Mouse (Mus musculus) midbrain, embryonic 11.5 days (tissue): ENCODE data around the gene Slc25a43. TPM values are rescaled to one million over a fixed set of nuclear protein-coding genes. Genes with fewer than 3 reads are reported as not detected.

Experiments
- ATAC-seq: fragments of 200-750 bp; cut with Nextera tagmentation; 2 replicates; pipeline ENCODE4 v1.8.0; 2017; ENCODE audit warnings: moderate TSS enrichment, moderate library complexity; ENCODE audit not compliant: low FRiP score
- DNase-seq: peaks from one replicate; pipeline ENCODE4 v3.0.0; 2015; ENCODE audit warnings: low spot score; ENCODE audit errors: missing footprints
- H3K27ac ChIP-seq: fragments of 300-500 bp; sonication (generic); 2 replicates; pipeline ENCODE4 v1.5.1; 2014; ENCODE audit warnings: low read depth, low read length
- H3K27me3 ChIP-seq: fragments of 300-500 bp; sonication (generic); 2 replicates; pipeline ENCODE4 v1.6.1; 2014; ENCODE audit warnings: mild to moderate bottlenecking, low read length, moderate library complexity, mixed read lengths; ENCODE audit not compliant: control insufficient read depth, insufficient read depth
- H3K36me3 ChIP-seq: fragments of 300-500 bp; sonication (generic); 2 replicates; pipeline ENCODE4 v1.6.1; 2014; ENCODE audit warnings: mild to moderate bottlenecking, low read length, moderate library complexity, mixed read lengths; ENCODE audit not compliant: control insufficient read depth, insufficient read depth
- H3K4me1 ChIP-seq: fragments of 300-500 bp; sonication (generic); 2 replicates; pipeline ENCODE4 v1.6.1; 2014; ENCODE audit warnings: low read length; ENCODE audit not compliant: control insufficient read depth, insufficient read depth
- H3K4me2 ChIP-seq: fragments of 300-500 bp; sonication (generic); 2 replicates; pipeline ENCODE4 v1.6.1; 2014; ENCODE audit warnings: mild to moderate bottlenecking, moderate library complexity
- H3K4me3 ChIP-seq: fragments of 300-500 bp; sonication (generic); 2 replicates; pipeline ENCODE4 v1.5.1; 2014; ENCODE audit warnings: low read depth, low read length
- H3K9ac ChIP-seq: fragments of 300-500 bp; sonication (generic); 2 replicates; pipeline ENCODE4 v1.6.1; 2014; ENCODE audit warnings: low read length
- H3K9me3 ChIP-seq: fragments of 300-500 bp; sonication (generic); 2 replicates; pipeline ENCODE4 v1.6.1; 2016; ENCODE audit warnings: low read length; ENCODE audit not compliant: control insufficient read depth
- WGBS: fragments of 180-500 bp; shearing (Covaris S2); extraction: QIAGEN DNeasy Blood & Tissue Kit; methylation state at CpG from one replicate; pipeline ENCODE4 v1.1.7; 2014; 5-methylcytosine and 5-hydroxymethylcytosine counted together
- polyA plus RNA-seq: library from polyadenylated mRNA; unstranded; fragments of >200 nt; fragmentation: Nextera tagmentation; extraction: Ambion mirVana; gene quantifications from 2 replicates; pipeline ENCODE4 v1.2.1, GENCODE M21; 2014

Slc25a43 gene
- polyA plus RNA-seq, 1 experiment from 2014 or later, result 1.0 TPM

DNA sequence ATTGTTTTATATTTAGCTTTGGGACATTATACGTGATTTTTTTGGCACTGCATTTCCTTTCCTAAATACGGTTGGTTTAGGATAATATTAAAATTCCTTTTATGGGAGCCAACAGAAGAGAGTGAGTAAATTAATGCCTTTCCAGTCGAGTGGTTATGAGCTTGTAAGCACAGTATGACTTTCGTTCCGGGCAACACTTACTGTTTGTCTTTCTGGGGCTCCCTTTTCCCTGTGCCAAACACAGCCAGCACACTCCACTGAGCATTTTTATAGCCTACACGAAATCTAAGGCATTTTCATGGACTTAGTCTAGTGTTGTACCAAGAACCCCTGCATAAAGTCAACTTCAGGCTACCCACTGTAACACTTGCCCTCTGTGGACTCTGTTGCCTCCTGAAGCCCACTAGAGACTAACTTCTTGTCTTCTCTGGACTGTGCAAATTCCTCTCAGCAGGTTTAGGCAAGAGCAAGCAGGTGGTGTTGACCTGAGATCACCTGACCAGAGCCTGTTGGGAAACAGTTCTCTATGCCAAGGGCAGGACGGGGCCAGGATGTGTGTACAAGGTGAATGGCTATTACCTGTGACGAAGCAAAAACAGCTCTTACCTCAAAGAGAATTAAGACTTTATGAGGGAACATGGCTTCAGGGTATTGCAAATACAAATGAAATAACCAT, 70.8 kb downstream of the Slc25a43 start:
- no peak overlapping the region for H3K9ac ChIP-seq
- no peak for ATAC-seq
- no peaks in the 10 kb centered on the region for H3K36me3 ChIP-seq
- peaks cover 4% of the 10 kb centered on the region; the same call in 1 of the 2 replicates for H3K4me1 ChIP-seq
- no peaks in the 10 kb centered on the region for H3K9me3 ChIP-seq
- no peak overlapping the region for H3K4me2 ChIP-seq
- no peak overlapping the region for H3K27ac ChIP-seq
- DNase-seq, result no peak
- H3K4me3 ChIP-seq, result no peak overlapping the region
- WGBS, result 78% methylated on average over 8 of the region's 8 CpGs
- H3K27me3 ChIP-seq, result no peaks in the 10 kb centered on the region

DNA sequence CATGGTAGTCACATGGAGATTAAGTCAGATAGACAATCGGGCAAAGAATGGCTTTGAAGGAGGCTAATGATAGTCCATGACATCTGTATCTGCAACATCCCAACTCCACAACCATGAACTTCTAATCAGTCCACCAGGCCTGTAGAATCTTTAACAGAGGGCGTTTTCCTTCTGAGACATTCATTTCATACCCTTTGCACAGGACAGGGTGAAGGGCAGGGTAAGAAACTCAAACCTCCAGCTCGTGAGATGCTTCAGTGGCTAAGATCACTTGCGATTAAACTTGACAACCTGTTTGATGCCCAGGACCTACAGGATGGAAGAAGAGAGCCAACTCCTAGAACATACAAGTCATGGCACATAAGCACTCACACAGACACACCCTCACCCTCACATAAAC, 71.6 kb downstream of the Slc25a43 start:
- Histone ChIP-seq H3K4me2 (no peak overlapping the region), H3K4me1 (peaks cover 4% of the 10 kb centered on the region; the same call in 1 of the 2 replicates), H3K4me3 (no peak overlapping the region), H3K9ac (no peak overlapping the region), H3K27me3 (no peaks in the 10 kb centered on the region), H3K36me3 (no peaks in the 10 kb centered on the region), H3K27ac (no peak overlapping the region), H3K9me3 (no peaks in the 10 kb centered on the region)
- no peak for ATAC-seq
- DNase-seq, result no peak
- 78% methylated on average over 4 of the region's 4 CpGs for WGBS

DNA sequence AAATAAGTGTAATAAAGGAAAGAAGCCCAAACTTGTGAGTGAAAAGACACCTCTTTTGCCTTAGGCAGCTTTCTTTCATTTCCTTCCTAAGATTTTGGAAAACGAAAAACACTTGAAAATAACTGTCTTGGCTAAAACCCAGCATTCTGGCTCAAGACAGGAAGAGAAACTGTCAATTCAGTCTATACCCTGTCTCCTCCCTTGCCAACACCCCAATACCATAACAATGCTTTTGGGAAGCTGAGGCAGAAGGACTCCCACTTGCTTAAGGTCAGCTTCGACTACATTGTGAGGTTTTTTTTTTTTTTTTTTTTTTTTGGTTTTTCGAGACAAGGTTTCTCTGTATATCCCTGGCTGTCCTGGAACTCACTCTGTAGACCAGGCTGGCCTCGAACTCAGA, 72.0 kb downstream of the Slc25a43 start:
- H3K27ac ChIP-seq, result no peak overlapping the region
- peaks cover 4% of the 10 kb centered on the region; the same call in 1 of the 2 replicates for H3K4me1 ChIP-seq
- no peaks in the 10 kb centered on the region for H3K36me3 ChIP-seq
- no peaks in the 10 kb centered on the region for H3K27me3 ChIP-seq
- WGBS, result 89% methylated on average over 2 of the region's 4 CpGs
- H3K4me2 ChIP-seq, result no peak overlapping the region
- ATAC-seq (no peak), DNase-seq (no peak)
- no peaks in the 10 kb centered on the region for H3K9me3 ChIP-seq
- H3K4me3 ChIP-seq, result no peak overlapping the region
- no peak overlapping the region for H3K9ac ChIP-seq

DNA sequence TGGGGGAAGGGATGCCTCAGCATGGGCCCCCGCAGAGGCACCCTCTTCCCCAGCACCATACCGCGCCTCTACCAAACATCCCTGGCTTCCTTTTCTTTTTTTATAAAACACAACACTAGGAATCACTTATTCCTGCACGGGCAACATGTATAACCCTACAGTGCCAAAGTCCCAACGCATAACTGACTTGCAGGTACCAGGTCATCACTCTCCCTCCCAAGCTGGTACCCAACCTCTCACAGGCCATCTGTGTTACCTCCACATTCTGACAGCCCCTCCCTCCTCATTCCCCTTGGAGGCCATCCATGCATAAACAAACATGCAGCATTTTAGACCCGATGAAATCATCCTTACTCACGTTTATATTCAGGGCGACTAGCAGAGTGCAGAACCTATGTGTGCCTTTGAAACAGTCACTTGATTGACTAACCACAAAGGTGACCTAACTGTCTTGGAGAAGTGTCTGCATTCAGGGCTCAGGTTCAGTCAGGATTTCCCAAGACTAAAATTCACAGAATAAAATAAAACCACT, 73.0 kb downstream of the Slc25a43 start:
- Histone ChIP-seq H3K9ac (no peak overlapping the region), H3K4me1 (peaks cover 4% of the 10 kb centered on the region; the same call in 1 of the 2 replicates), H3K27ac (peak overlapping the region; percentile 68), H3K36me3 (no peaks in the 10 kb centered on the region), H3K27me3 (no peaks in the 10 kb centered on the region), H3K4me2 (peak overlapping the region; percentile 34), H3K4me3 (no peak overlapping the region), H3K9me3 (no peaks in the 10 kb centered on the region)
- DNase-seq (peak; percentile 87), ATAC-seq (peak; percentile 29)
- WGBS, result 22% methylated on average over 8 of the region's 8 CpGs

DNA sequence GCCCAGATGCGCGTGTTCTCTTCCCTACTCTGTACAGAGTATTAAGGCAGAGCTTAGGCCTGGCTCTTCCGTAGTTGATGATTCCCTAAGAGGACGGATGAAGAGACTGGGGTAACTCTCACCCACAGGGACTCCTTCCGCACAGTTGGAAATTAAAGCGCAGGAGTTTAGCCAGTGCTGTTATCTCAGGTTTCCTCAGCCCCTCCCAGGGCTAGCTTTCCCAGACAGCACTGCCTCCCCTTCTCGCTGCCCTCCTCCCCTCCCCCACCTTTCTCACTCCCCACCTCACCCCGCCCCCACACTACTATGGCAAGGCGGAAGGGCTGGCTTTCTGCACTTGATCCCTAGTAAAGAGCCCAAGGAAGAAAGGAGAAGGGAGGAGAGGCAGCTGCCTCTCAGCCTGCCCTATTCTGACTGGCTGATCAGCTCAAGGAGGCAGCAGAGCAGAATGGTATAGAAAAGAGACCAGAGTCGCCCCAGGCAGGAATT, 73.5 kb downstream of the Slc25a43 start:
- Histone ChIP-seq H3K9me3 (no peaks in the 10 kb centered on the region), H3K4me3 (no peak overlapping the region), H3K36me3 (no peaks in the 10 kb centered on the region), H3K4me1 (peaks cover 4% of the 10 kb centered on the region; the same call in 1 of the 2 replicates), H3K4me2 (peak overlapping the region; percentile 34), H3K9ac (no peak overlapping the region; the same call in 1 of the 2 replicates), H3K27ac (peak overlapping the region; percentile 68), H3K27me3 (no peaks in the 10 kb centered on the region)
- 16% methylated on average over 9 of the region's 10 CpGs for WGBS
- ATAC-seq, result peak; percentile 93
- peak; percentile 88 for DNase-seq

DNA sequence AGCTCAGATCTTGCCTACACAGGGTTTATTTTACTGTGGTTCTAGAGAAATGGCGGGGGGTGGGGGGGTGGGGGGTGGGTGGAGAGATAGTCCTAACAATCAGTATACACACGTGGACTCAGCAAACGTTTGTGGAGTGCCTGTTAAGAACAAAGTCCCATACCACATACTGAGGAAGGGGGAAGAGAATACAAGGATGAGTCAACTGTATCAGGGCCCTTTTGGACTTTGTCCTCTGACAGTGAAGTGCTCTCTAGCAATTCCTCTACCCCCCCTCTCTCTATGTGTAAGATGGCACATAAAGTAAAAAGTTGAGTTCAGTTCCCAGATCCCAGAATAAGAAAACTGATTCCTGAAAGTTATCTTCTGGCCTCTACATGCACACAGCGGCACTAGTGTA, 76.1 kb downstream of the Slc25a43 start:
- 75% methylated on average over 4 of the region's 4 CpGs for WGBS
- no peak overlapping the region for H3K27ac ChIP-seq
- H3K4me1 ChIP-seq, result peaks cover 4% of the 10 kb centered on the region; the same call in 1 of the 2 replicates
- H3K4me3 ChIP-seq, result no peak overlapping the region
- H3K9ac ChIP-seq, result no peak overlapping the region
- no peak for ATAC-seq
- H3K9me3 ChIP-seq, result no peaks in the 10 kb centered on the region
- no peak for DNase-seq
- no peaks in the 10 kb centered on the region for H3K36me3 ChIP-seq
- no peaks in the 10 kb centered on the region for H3K27me3 ChIP-seq
- H3K4me2 ChIP-seq, result no peak overlapping the region

DNA sequence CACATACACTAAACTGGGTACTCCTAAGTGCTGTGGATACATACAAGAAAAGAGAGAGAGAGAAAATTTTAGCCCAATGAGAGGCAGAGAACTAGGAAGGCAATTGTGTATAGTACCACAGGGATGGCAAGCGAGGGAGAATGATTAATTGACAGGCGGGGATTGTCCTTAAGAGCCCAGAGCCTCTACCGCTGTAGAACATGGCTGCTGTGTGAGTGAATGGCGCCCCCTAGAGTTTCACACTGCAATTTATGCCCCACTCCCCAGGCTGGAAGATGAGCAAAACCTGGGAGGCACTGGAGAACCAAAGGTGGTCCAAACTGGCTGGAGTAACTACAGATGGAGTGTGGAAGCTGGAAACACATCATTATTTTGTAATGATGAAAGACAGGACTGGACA, 76.7 kb downstream of the Slc25a43 start:
- H3K4me3 ChIP-seq, result no peak overlapping the region
- H3K9ac ChIP-seq, result no peak overlapping the region
- DNase-seq, result peak; percentile 91
- no peaks in the 10 kb centered on the region for H3K9me3 ChIP-seq
- ATAC-seq, result peak; percentile 47
- H3K4me1 ChIP-seq, result peaks cover 4% of the 10 kb centered on the region; the same call in 1 of the 2 replicates
- 16% methylated on average over 4 of the region's 4 CpGs for WGBS
- no peak overlapping the region for H3K4me2 ChIP-seq
- no peaks in the 10 kb centered on the region for H3K36me3 ChIP-seq
- H3K27me3 ChIP-seq, result no peaks in the 10 kb centered on the region
- H3K27ac ChIP-seq, result no peak overlapping the region

DNA sequence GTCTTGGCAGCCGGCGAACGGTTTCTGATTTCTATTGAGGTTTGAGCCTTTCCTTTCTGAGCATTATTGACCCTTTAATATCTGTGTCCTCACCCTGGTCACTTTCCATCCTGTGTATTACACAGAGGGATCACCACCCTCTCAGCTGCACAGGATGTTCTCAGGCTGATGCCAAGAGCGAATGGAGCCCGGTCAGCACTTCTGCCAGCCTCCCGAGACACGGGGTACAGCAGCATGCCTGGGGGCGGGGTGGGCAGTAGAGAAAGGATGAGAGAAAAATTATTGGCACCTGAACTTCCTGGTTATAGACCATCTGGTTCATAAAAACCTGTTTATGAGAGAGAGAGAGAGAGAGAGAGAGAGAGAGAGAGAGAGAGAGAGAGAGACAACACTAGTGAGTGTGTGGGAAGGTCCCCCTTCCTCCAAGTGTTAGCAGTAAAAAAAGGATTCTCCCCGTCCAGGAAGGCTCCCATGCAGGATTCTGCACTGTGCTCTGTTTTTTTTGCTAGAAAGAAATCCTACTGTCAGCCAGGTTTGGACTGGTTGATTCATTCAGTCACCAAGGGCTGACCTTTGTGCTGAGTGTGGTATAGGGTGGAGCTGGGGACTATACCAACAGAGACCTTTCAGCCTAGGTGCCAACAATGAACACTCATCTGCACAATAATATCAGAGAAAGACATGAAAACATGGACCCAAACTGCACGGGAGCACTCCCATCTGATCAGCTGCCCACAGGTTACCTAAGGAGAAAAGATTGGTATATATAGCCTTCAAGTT, 80.7 kb downstream of the Slc25a43 start:
- DNase-seq (no peak), ATAC-seq (no peak)
- H3K4me1 ChIP-seq, result no peaks in the 10 kb centered on the region
- no peak overlapping the region for H3K4me3 ChIP-seq
- no peak overlapping the region for H3K4me2 ChIP-seq
- H3K27me3 ChIP-seq, result no peaks in the 10 kb centered on the region
- no peaks in the 10 kb centered on the region for H3K36me3 ChIP-seq
- H3K27ac ChIP-seq, result no peak overlapping the region
- no peaks in the 10 kb centered on the region for H3K9me3 ChIP-seq
- no peak overlapping the region for H3K9ac ChIP-seq
- WGBS, result 85% methylated on average over 10 of the region's 10 CpGs

DNA sequence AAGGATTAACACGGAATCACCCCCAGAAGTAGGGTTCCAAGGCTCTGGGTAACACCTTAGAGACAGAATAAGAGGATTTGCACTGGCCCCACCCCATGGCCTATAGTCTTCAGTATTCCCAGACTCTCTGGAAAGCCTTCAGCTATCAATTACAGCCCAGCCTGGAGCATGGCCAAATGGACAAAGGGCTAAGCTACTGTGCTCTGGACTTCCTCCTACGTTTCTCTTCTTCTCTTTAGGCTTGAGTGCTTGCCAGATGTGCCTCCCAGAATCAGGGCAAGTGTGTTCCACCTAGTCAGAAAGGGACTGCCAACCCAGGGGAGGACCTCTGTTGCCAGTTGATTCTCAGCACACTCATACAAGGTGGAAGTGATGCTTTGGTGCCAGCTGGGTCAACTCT, 81.6 kb downstream of the Slc25a43 start:
- Histone ChIP-seq H3K9ac (no peak overlapping the region), H3K27me3 (no peaks in the 10 kb centered on the region), H3K4me1 (no peaks in the 10 kb centered on the region), H3K4me3 (no peak overlapping the region), H3K9me3 (no peaks in the 10 kb centered on the region), H3K36me3 (no peaks in the 10 kb centered on the region), H3K4me2 (no peak overlapping the region), H3K27ac (no peak overlapping the region)
- WGBS, result 73% methylated on average over 2 of the region's 2 CpGs
- no peak for DNase-seq
- ATAC-seq, result no peak
